Mouse (Mus musculus) heart, postnatal 4 days (tissue): ENCODE data around the gene Tmem91. TPM values are rescaled to one million over a fixed set of nuclear protein-coding genes. Genes with fewer than 3 reads are reported as not detected.

Source experiments
- DNase-seq: peaks from one replicate; pipeline ENCODE4 v3.0.0; 2021
- total RNA-seq, 2 experiments: library from RNA; stranded (reverse); gene quantifications; 2 replicates each; pipeline ENCODE4 v1.2.3; 2021

Gene Tmem91
- total RNA-seq, 2 experiments from 2014 or later: 0.56 TPM; not detected in 1

GRCm38 (mm10) chr7:25669631-25670030 is 5.3 kb downstream of the Tmem91 start:
- DNase-seq: no peak

- DNase-seq: no peak
Measured at GRCm38 (mm10) chr7:25669158-25669557, 5.8 kb downstream of the Tmem91 start.

GRCm38 (mm10) chr7:25666381-25666780 is 8.6 kb downstream of the Tmem91 start:
- DNase-seq: no peak

GRCm38 (mm10) chr7:25658657-25659472 is 16.1 kb downstream of the Tmem91 start, which contains the start of the genes Bckdha and Exosc5:
Gene Bckdha (minus strand): TSS chr7:25658981.
Gene Exosc5 (plus strand): TSS chr7:25659164.
- peak; percentile 99 for DNase-seq

GRCm38 (mm10) chr7:25657785-25658184 is 17.2 kb downstream of the Tmem91 start:
- DNase-seq: no peak

- no peak for DNase-seq
Measured at GRCm38 (mm10) chr7:25655601-25656428, 19.2 kb downstream of the Tmem91 start.

GRCm38 (mm10) chr7:25652244-25652759 is 22.7 kb downstream of the Tmem91 start:
- no peak for DNase-seq

- DNase-seq: no peak
Measured at GRCm38 (mm10) chr7:25651281-25651680, 23.7 kb downstream of the Tmem91 start.

GRCm38 (mm10) chr7:25649839-25650238 is 25.1 kb downstream of the Tmem91 start:
- no peak for DNase-seq

GRCm38 (mm10) chr7:25647574-25648123 is 27.3 kb downstream of the Tmem91 start:
- no peak for DNase-seq

GRCm38 (mm10) chr7:25645074-25645473 is 29.9 kb downstream of the Tmem91 start:
- no peak for DNase-seq

- DNase-seq: no peak
Measured at GRCm38 (mm10) chr7:25644631-25645030, 30.3 kb downstream of the Tmem91 start.

GRCm38 (mm10) chr7:25644136-25644535 is 30.8 kb downstream of the Tmem91 start:
- DNase-seq: no peak

GRCm38 (mm10) chr7:25639754-25640153 is 35.2 kb downstream of the Tmem91 start:
- no peak for DNase-seq

- DNase-seq: no peak
Measured at GRCm38 (mm10) chr7:25637099-25637498, 37.9 kb downstream of the Tmem91 start.

- no peak for DNase-seq
Measured at GRCm38 (mm10) chr7:25636373-25636772, 38.6 kb downstream of the Tmem91 start.

GRCm38 (mm10) chr7:25632679-25633078 is 42.3 kb downstream of the Tmem91 start:
- no peak for DNase-seq

- peak; percentile 32 for DNase-seq
Measured at GRCm38 (mm10) chr7:25628323-25628620, 46.7 kb downstream of the Tmem91 start.

- peak; percentile 74 for DNase-seq
Measured at GRCm38 (mm10) chr7:25627431-25628322, 47.3 kb downstream of the Tmem91 start.

- peak; percentile 62 for DNase-seq
Measured at GRCm38 (mm10) chr7:25626509-25627430, 48.2 kb downstream of the Tmem91 start, which contains the start of gene B3gnt8. Gene B3gnt8 (plus strand): TSS chr7:25626654.
